Mouse (Mus musculus): ENCODE results near the gene Kcnj12.
A peak's percentile ranks its signal among the peaks of the same experiment; 100 is the strongest.

Gene Kcnj12

GRCm38 (mm10) chr11:61025594-61025993, 3.2 kb downstream of the Kcnj12 start:
- no peak for DNase-seq

- no peak for DNase-seq
These were observed 4.0 kb downstream of the Kcnj12 start for GRCm38 (mm10) chr11:61026381-61026780.

GRCm38 (mm10) chr11:61027160-61027559, 4.8 kb downstream of the Kcnj12 start:
- no peak for DNase-seq

GRCm38 (mm10) chr11:61028211-61028950, 6.0 kb downstream of the Kcnj12 start:
- DNase-seq = peak; percentile 57

GRCm38 (mm10) chr11:61029116-61029740, 6.9 kb downstream of the Kcnj12 start:
- DNase-seq = no peak

GRCm38 (mm10) chr11:61029864-61030595, 7.7 kb downstream of the Kcnj12 start:
- no peak for DNase-seq

GRCm38 (mm10) chr11:61031137-61031536, 8.8 kb downstream of the Kcnj12 start:
- DNase-seq = no peak

GRCm38 (mm10) chr11:61031658-61032445, 9.5 kb downstream of the Kcnj12 start:
- no peak for DNase-seq

- no peak for DNase-seq
These were observed 10.1 kb downstream of the Kcnj12 start for GRCm38 (mm10) chr11:61032481-61032880.

- DNase-seq = no peak
These were observed 10.8 kb downstream of the Kcnj12 start for GRCm38 (mm10) chr11:61033160-61033559.

GRCm38 (mm10) chr11:61036639-61037038, 14.3 kb downstream of the Kcnj12 start:
- no peak for DNase-seq

- no peak for DNase-seq
These were observed 16.0 kb downstream of the Kcnj12 start for GRCm38 (mm10) chr11:61038277-61038782.

GRCm38 (mm10) chr11:61040856-61041652, 18.7 kb downstream of the Kcnj12 start:
- no peak for DNase-seq

- no peak for DNase-seq
These were observed 20.2 kb downstream of the Kcnj12 start for GRCm38 (mm10) chr11:61042593-61042992.

GRCm38 (mm10) chr11:61043055-61043992, 21.0 kb downstream of the Kcnj12 start:
- DNase-seq = peak; percentile 21

GRCm38 (mm10) chr11:61044741-61045140, 22.4 kb downstream of the Kcnj12 start:
- no peak for DNase-seq

GRCm38 (mm10) chr11:61047441-61047840, 25.1 kb downstream of the Kcnj12 start:
- DNase-seq = peak; percentile 33

GRCm38 (mm10) chr11:61051151-61051550, 28.8 kb downstream of the Kcnj12 start:
- no peak for DNase-seq

GRCm38 (mm10) chr11:61056871-61057270, 34.5 kb downstream of the Kcnj12 start:
- DNase-seq = no peak

- DNase-seq = no peak
These were observed 37.5 kb downstream of the Kcnj12 start for GRCm38 (mm10) chr11:61059691-61060457.
